In genomic region chr5:139220006-139220515, GRCm38 (mm10) we compare ENCODE assay signal across 17 mouse cellular contexts. TPM values are rescaled to one million over a fixed set of nuclear protein-coding genes. Genes with fewer than 3 reads are reported as not detected.
A peak's percentile ranks its signal among the peaks of the same experiment; 100 is the strongest.
DNase-seq lines count a peak whose midpoint lies in the region; ATAC-seq and TF ChIP-seq lines count a peak whose summit lies in the region.
"Had no signal": no experiment of that assay in that cellular context is flagged by ENCODE, and none has a peak within 500 bp of the region (broad histone marks: within the 10 kb centered on the region; RNA-seq: fewer than 3 reads in every experiment).

No protein-coding gene starts in this region.

- TF ChIP-seq POLR2A in bone marrow, adult 2 months (IDR thresholded peaks at IDR 0.05; ENCODE audit: borderline replicate concordance, control insufficient read depth, low read depth, low read length), result no peak

- H3K27me3 ChIP-seq in heart, embryonic 12.5 days (replicated peaks), result no peaks in the 10 kb centered on the region
- no peaks in the 10 kb centered on the region for H3K27me3 ChIP-seq in liver, embryonic 12.5 days (replicated peaks)
- H3K27me3 ChIP-seq in liver, postnatal 0 days (ENCODE audit: insufficient read depth, low read length), result no peaks in the 10 kb centered on the region
- no peaks in the 10 kb centered on the region for H3K27me3 ChIP-seq in hindbrain, embryonic 11.5 days (ENCODE audit: control insufficient read depth, insufficient read depth, low read length)
- H3K27me3 ChIP-seq: forebrain, embryonic 15.5 days; limb, embryonic 15.5 days; lung, embryonic 15.5 days; midbrain, embryonic 13.5 days had no signal

- no peak overlapping the region for H3K4me2 ChIP-seq in heart, embryonic 12.5 days
- no peak overlapping the region for H3K4me2 ChIP-seq in liver, embryonic 12.5 days
- no peak overlapping the region for H3K4me2 ChIP-seq in liver, postnatal 0 days (ENCODE audit: low read depth, low read length)
- H3K4me2 ChIP-seq in hindbrain, embryonic 11.5 days (replicated peaks; ENCODE audit: low read depth, low read length), result no peak overlapping the region
- H3K4me2 ChIP-seq: forebrain, embryonic 15.5 days; limb, embryonic 15.5 days; lung, embryonic 15.5 days; midbrain, embryonic 13.5 days had no signal

- no peak overlapping the region for H3K27ac ChIP-seq in heart, embryonic 12.5 days (ENCODE audit: poor library complexity, severe bottlenecking)
- H3K27ac ChIP-seq in liver, embryonic 12.5 days, result peak overlapping the region; percentile 40; the same call in 1 of the 2 replicates
- no peak overlapping the region for H3K27ac ChIP-seq in liver, postnatal 0 days (ENCODE audit: low read depth)
- 0 out of 2 replicates have a peak overlapping the region, but pooled peaks have one; percentile 10 for H3K27ac ChIP-seq in bone marrow, adult 2 months (ENCODE audit: control insufficient read depth, insufficient read depth, low read depth, low read length, poor library complexity)
- H3K27ac ChIP-seq in hindbrain, embryonic 11.5 days (ENCODE audit: low read depth, low read length), result no peak overlapping the region
- H3K27ac ChIP-seq: forebrain, embryonic 15.5 days; hindbrain, embryonic 10.5 days; limb, embryonic 15.5 days; lung, embryonic 15.5 days; midbrain, embryonic 13.5 days had no signal

- ATAC-seq in heart, embryonic 12.5 days (ENCODE audit: insufficient number of reproducible peaks, low FRiP score), result no peak
- no peak for ATAC-seq in liver, embryonic 12.5 days
- no peak for ATAC-seq in liver, postnatal 0 days
- no peak for ATAC-seq in hindbrain, embryonic 11.5 days (ENCODE audit: low FRiP score)
- ATAC-seq: forebrain, embryonic 15.5 days; inflammation-experienced regulatory T-cells, adult 6 months; midbrain, embryonic 13.5 days had no signal

- H3K9ac ChIP-seq in heart, embryonic 12.5 days, result no peak overlapping the region
- H3K9ac ChIP-seq in liver, embryonic 12.5 days, result no peak overlapping the region
- H3K9ac ChIP-seq in liver, postnatal 0 days (replicated peaks), result no peak overlapping the region
- H3K9ac ChIP-seq in hindbrain, embryonic 11.5 days (ENCODE audit: low read depth, low read length), result no peak overlapping the region
- H3K9ac ChIP-seq: forebrain, embryonic 15.5 days; limb, embryonic 15.5 days; lung, embryonic 15.5 days; midbrain, embryonic 13.5 days had no signal

- peak; percentile 20 for DNase-seq in heart, postnatal 4 days
- no peak for DNase-seq in liver, postnatal 0 days
- peak; percentile 53 for DNase-seq in lung, postnatal 36 days
- no peak for DNase-seq in hindbrain, embryonic 11.5 days (ENCODE audit: low spot score)
- DNase-seq: adrenal gland, postnatal 14 days; cerebellum, adult 9-10 months; thymus, postnatal 4 days had no signal

- H3K36me3 ChIP-seq in heart, embryonic 12.5 days, result peaks cover 62% of the 10 kb centered on the region
- peaks cover 79% of the 10 kb centered on the region for H3K36me3 ChIP-seq in liver, embryonic 12.5 days
- peaks cover 55% of the 10 kb centered on the region for H3K36me3 ChIP-seq in liver, postnatal 0 days (replicated peaks; ENCODE audit: insufficient read depth, low read length)
- H3K36me3 ChIP-seq in hindbrain, embryonic 11.5 days (ENCODE audit: control insufficient read depth, insufficient read depth, low read length), result no peaks in the 10 kb centered on the region

- peaks cover 7% of the 10 kb centered on the region; the same call in 1 of the 2 replicates for H3K4me1 ChIP-seq in heart, embryonic 12.5 days (replicated peaks)
- peaks cover 10% of the 10 kb centered on the region for H3K4me1 ChIP-seq in liver, embryonic 12.5 days
- 0 out of 2 replicates have a peak, but pooled peaks cover 5% of the 10 kb centered on the region for H3K4me1 ChIP-seq in liver, postnatal 0 days (ENCODE audit: insufficient read depth)
- H3K4me1 ChIP-seq in bone marrow, adult 2 months (ENCODE audit: control insufficient read depth, insufficient read depth, low read length), result no peaks in the 10 kb centered on the region; the same call in 1 of the 2 replicates
- H3K4me1 ChIP-seq in hindbrain, embryonic 11.5 days (replicated peaks; ENCODE audit: control insufficient read depth, insufficient read depth, low read length), result no peaks in the 10 kb centered on the region
- H3K4me1 ChIP-seq: forebrain, embryonic 15.5 days; hindbrain, embryonic 10.5 days; limb, embryonic 15.5 days; lung, embryonic 15.5 days; midbrain, embryonic 13.5 days had no signal

- 83% methylated on average over 4 of the region's 4 CpGs for WGBS in heart, embryonic 12.5 days
- 87% methylated on average over 4 of the region's 4 CpGs for WGBS in liver, embryonic 12.5 days (ENCODE audit: insufficient replicate concordance)
- 70% methylated on average over 4 of the region's 4 CpGs for WGBS in liver, postnatal 0 days (ENCODE audit: insufficient replicate concordance)
- WGBS in bone marrow, adult 2 months, result 78% methylated on average over 4 of the region's 4 CpGs
- 90% methylated on average over 4 of the region's 4 CpGs for WGBS in hindbrain, embryonic 11.5 days

- no peak for TF ChIP-seq CTCF in liver, postnatal 0 days (IDR thresholded peaks at IDR 0.05; ENCODE audit: low read depth)
- no peak for TF ChIP-seq CTCF in bone marrow, adult 2 months (IDR thresholded peaks at IDR 0.05; ENCODE audit: control insufficient read depth, insufficient read depth, low read length)

- no peak for TF ChIP-seq EP300 in liver, postnatal 0 days (IDR thresholded peaks at IDR 0.05; ENCODE audit: low read depth)

- H3K4me3 ChIP-seq in heart, embryonic 12.5 days, result no peak overlapping the region
- H3K4me3 ChIP-seq in liver, embryonic 12.5 days, result no peak overlapping the region
- H3K4me3 ChIP-seq in liver, postnatal 0 days (ENCODE audit: low read depth, low read length), result no peak overlapping the region
- H3K4me3 ChIP-seq in bone marrow, adult 2 months (replicated peaks; ENCODE audit: control insufficient read depth, low read depth, low read length), result no peak overlapping the region
- no peak overlapping the region for H3K4me3 ChIP-seq in hindbrain, embryonic 11.5 days (ENCODE audit: low read depth, low read length)
- H3K4me3 ChIP-seq: forebrain, embryonic 15.5 days; hindbrain, embryonic 10.5 days; limb, embryonic 15.5 days; lung, embryonic 15.5 days; midbrain, embryonic 13.5 days had no signal

- no peaks in the 10 kb centered on the region for H3K9me3 ChIP-seq in heart, embryonic 12.5 days (replicated peaks)
- H3K9me3 ChIP-seq in liver, embryonic 12.5 days (replicated peaks), result no peaks in the 10 kb centered on the region
- no peaks in the 10 kb centered on the region for H3K9me3 ChIP-seq in liver, postnatal 0 days (ENCODE audit: low read length)
- H3K9me3 ChIP-seq in hindbrain, embryonic 11.5 days (ENCODE audit: control insufficient read depth, low read length), result no peaks in the 10 kb centered on the region
- H3K9me3 ChIP-seq: forebrain, embryonic 15.5 days; G1E; hindbrain, embryonic 10.5 days; limb, embryonic 15.5 days; lung, embryonic 15.5 days; midbrain, embryonic 13.5 days had no signal

RNA-seq across cellular contexts. Expression of gene Sun1, which starts 19.6 kb away (rescaled TPM):
- 10 to 100 TPM; 40.7 to 43.0 TPM for total RNA-seq in heart, postnatal 4 days (2021)
- polyA plus RNA-seq in heart, embryonic 12.5 days (2016; fragmentation: Nextera tagmentation; extraction: Ambion mirVana), result 41.8 and 42.4 TPM in 2 replicates
- polyA plus RNA-seq in liver, embryonic 12.5 days (2016; fragmentation: Nextera tagmentation; extraction: Ambion mirVana), result 31.7 and 34.6 TPM in 2 replicates
- polyA plus RNA-seq in liver, postnatal 0 days (2015; fragmentation: Nextera tagmentation; extraction: Ambion mirVana), result 7.9 and 8.6 TPM in 2 replicates
- 26.5 and 27.1 TPM in 2 replicates for polyA plus RNA-seq in bone marrow, adult 2 months (2011; ENCODE audit: insufficient read depth, insufficient read length, low replicate concordance, missing spikeins)
- 38.4 and 43.8 TPM in 2 replicates for polyA plus RNA-seq in hindbrain, embryonic 11.5 days (2014; fragmentation: Nextera tagmentation; extraction: Ambion mirVana)

RNA-seq across cellular contexts. Expression of gene Get4, which starts 32.1 kb away (rescaled TPM):
- 10 to 100 TPM; 76.4 to 80.4 TPM for total RNA-seq in heart, postnatal 4 days (2021)
- polyA plus RNA-seq in heart, embryonic 12.5 days (2016; fragmentation: Nextera tagmentation; extraction: Ambion mirVana), result 151 and 158 TPM in 2 replicates
- polyA plus RNA-seq in liver, embryonic 12.5 days (2016; fragmentation: Nextera tagmentation; extraction: Ambion mirVana), result 162 and 165 TPM in 2 replicates
- polyA plus RNA-seq in liver, postnatal 0 days (2015; fragmentation: Nextera tagmentation; extraction: Ambion mirVana), result 92.7 and 97.5 TPM in 2 replicates
- polyA plus RNA-seq in bone marrow, adult 2 months (2011; ENCODE audit: insufficient read depth, insufficient read length, low replicate concordance, missing spikeins), result 43.5 and 60.2 TPM in 2 replicates
- polyA plus RNA-seq in hindbrain, embryonic 11.5 days (2014; fragmentation: Nextera tagmentation; extraction: Ambion mirVana), result 112 and 121 TPM in 2 replicates

Comparison
In these comparisons a context has a peak if more than half of its experiments do, and no peak if none do; other contexts are left out.
1. H3K27ac ChIP-seq: peak in liver, embryonic 12.5 days (single experiment) and bone marrow, adult 2 months (single experiment); none in heart, embryonic 12.5 days (single experiment), liver, postnatal 0 days (single experiment) and hindbrain, embryonic 11.5 days (single experiment).
2. DNase-seq: peak in heart, postnatal 4 days (single experiment) and lung, postnatal 36 days (single experiment); none in liver, postnatal 0 days (single experiment) and hindbrain, embryonic 11.5 days (single experiment).